Mouse (Mus musculus): Measurements from ENCODE around the gene Atp10a.

Gene Atp10a

DNA sequence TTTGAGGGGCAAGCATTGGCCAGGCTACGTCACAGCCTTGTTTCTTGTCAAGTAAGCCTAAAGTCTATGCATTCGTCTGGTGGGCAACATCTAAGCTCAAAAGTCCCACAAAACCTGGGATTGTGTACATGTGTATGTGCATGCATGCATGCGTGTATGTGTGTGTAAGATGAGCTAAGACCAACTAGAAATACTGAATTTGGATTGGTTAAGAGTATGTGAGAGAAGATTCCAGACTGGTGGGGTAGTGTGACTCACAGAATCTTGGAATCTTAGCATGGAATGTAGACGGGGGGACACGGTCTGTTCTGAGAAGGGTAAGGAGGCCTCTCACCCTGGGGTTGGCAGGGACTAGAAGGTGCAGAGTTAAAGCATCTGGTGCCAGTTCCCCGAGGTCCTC, at the start of gene Atp10a:
TSS of gene Atp10a (plus strand) at position 301 of the 400 bp plus-strand sequence.
- DNase-seq (ENCODE audit: extremely low spot score), result no peak

DNA sequence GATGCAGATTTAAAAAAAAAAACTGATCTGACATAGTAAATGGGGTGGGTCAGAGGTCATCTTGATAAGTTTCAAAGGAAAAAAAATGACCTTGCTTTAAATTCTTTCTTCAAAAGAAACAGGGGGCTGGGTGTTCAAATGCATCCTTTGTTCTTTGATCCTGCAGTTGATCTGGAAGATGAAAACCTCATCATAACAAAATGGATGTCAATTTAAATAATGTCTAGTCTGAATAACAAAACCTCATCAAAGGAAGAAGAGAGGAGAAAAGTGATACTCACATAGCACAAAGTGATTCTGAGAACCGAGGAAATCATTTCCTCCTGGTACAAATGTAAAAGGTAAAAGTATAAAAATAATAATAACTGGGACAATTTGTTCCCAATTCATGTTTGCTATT, 37.9 kb upstream of the Atp10a start:
- peak; percentile 10 for DNase-seq (ENCODE audit: extremely low spot score)

GRCm38 (mm10) chr7:58626305-58627155, 29.4 kb upstream of the Atp10a start:
- DNase-seq (ENCODE audit: extremely low spot score), result no peak

GRCm38 (mm10) chr7:58627381-58627780, 28.6 kb upstream of the Atp10a start:
- no peak for DNase-seq (ENCODE audit: extremely low spot score)

DNA sequence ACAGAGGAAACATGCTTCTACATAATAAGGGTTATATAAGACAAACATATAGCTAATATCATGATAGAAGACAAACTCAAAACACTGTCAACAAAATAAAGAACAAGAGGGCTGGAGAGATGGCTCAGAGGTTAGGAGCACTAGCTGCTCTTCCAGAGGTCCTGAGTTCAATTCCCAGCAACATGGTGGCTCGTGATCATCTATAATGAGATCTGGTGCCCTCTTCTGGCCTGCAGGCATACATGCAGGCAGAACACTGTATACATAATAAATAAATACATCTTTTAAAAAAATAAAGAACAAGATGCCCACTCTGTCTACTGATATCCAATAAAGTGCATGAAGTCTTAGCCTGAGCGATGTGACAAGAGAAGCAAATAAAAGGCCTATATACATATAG, 26.7 kb upstream of the Atp10a start:
- DNase-seq (ENCODE audit: extremely low spot score), result no peak

DNA sequence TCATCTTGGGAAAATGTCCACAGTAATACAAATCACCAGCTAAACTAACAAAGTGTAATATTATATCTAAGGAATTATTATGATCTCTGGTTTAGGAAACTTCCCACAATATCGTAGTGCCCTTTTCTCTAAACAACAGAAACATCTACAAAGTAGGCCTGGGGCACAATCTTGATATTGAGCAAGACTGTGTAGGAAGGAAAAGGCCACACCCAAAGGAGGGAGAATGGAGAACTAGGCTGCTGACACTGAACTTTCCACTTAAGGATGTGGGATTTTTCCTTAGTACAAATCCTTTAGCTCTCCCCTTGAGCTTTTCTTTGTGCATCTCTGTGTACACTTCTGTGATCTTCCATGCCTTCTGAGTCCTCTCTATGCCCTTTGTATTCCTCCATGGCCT, 22.3 kb upstream of the Atp10a start:
- no peak for DNase-seq (ENCODE audit: extremely low spot score)

DNA sequence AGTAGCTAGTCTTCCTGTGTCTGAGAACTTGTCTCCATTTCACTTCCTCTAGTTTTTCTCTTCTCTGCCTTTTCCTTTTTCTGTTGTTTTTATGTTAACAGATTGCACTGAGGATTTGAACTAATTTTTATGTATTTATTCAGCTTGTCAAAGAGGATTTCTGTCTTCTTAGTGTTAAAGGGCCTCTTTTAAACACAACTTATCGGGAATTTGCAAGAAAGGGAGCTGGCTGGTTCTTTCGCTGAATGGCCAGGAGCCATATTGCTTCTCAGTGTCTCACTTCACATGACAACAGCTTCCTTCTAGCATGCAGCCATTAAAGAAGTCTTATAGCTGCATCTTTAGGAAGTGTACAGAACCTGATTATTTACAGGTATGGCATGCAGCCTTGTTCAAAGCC, 16.3 kb upstream of the Atp10a start:
- no peak for DNase-seq (ENCODE audit: extremely low spot score)

DNA sequence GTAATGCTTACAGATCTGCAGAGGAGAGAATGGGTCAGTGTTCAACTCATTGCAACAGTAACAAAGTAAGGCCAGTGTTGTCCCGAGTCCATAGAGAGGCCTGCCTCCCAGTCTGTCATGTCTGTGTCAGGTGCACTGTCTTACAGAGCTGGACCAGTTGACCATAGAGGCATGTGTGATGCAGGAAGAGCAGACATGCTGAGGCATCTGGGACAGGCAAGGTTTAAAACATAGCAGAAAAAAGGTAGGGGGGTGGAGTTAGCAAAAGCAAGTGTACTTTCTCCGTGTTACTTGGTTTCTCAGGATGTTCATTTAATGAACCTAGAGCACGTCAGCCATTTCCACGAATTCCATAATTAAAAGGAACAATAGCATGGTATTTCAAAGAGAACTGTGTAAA, 15.5 kb upstream of the Atp10a start:
- DNase-seq (ENCODE audit: extremely low spot score), result no peak

GRCm38 (mm10) chr7:58641916-58642315, 14.1 kb upstream of the Atp10a start:
- DNase-seq (ENCODE audit: extremely low spot score), result no peak

DNA sequence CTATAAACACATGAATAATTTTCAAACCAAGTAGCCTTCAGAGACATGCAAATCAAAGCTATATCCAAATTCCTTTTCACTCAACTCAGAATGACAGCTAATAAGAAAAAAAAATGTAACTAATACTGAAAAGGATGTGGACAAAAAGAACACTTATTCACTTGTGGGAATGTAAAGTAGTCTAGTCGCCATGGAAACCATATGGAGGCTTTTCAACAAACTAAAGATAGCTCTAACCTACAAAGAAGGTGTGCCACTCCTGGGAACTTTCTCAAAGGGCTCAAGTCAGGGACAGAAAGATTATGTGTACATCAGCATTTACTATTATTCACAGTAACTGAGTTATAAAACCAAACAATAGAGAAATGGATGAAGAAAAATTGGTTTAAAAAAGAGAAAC, 8.6 kb upstream of the Atp10a start:
- DNase-seq (ENCODE audit: extremely low spot score), result no peak

- peak; percentile 83 for DNase-seq (ENCODE audit: extremely low spot score)
These were observed 2.2 kb downstream of the Atp10a start for GRCm38 (mm10) chr7:58657913-58658789.

GRCm38 (mm10) chr7:58658790-58659405, 2.9 kb downstream of the Atp10a start:
- no peak for DNase-seq (ENCODE audit: extremely low spot score)

DNA sequence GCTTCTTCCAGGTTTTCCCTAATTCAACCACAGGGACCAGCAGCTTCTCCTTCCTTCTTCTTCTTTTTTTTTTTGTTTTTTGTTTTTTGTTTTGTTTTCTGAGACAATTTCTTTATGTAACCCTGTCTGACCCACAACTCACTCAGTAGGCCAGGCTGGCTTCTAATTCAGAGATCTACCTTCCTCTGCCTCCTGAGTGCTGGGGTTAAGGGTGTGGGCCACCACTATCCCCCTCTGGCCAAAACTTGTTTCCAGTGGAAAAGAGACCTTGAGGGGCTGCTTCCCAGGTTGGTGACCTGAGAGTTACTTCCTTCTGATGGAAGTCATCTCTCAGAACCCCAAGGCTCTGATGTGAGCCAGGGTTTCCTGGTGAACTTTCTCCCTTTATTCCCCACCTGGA, 4.1 kb downstream of the Atp10a start:
- DNase-seq (ENCODE audit: extremely low spot score), result no peak

GRCm38 (mm10) chr7:58660665-58661064, 4.7 kb downstream of the Atp10a start:
- no peak for DNase-seq (ENCODE audit: extremely low spot score)

- DNase-seq (ENCODE audit: extremely low spot score), result no peak
These were observed 5.1 kb downstream of the Atp10a start for GRCm38 (mm10) chr7:58661076-58661475.

- DNase-seq (ENCODE audit: extremely low spot score), result no peak
These were observed 12.7 kb downstream of the Atp10a start for GRCm38 (mm10) chr7:58668617-58669016.

GRCm38 (mm10) chr7:58676075-58676474, 20.1 kb downstream of the Atp10a start:
- DNase-seq (ENCODE audit: extremely low spot score), result no peak

GRCm38 (mm10) chr7:58677111-58677805, 21.3 kb downstream of the Atp10a start:
- no peak for DNase-seq (ENCODE audit: extremely low spot score)

DNA sequence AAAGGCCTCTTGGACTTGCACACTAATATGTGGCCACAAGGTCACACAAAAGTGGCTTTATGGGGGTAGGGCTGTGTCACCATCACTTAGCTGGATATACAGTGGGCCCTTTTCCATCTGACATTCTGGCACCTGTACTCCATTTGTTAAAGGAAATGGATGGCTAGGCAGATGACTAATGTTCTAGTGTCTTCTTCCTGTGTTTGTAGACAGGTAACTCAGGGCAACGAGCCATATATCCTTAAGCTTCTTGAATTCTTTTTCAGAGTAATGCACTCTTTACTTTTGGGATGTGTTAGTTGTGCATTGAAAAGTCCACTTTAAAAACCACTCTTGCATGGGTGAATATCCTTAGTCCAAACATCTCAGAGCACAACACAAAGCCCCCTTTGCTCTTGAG, 30.0 kb downstream of the Atp10a start:
- DNase-seq (ENCODE audit: extremely low spot score), result no peak

- no peak for DNase-seq (ENCODE audit: extremely low spot score)
These were observed 30.6 kb downstream of the Atp10a start for GRCm38 (mm10) chr7:58686573-58686972.

- DNase-seq (ENCODE audit: extremely low spot score), result no peak
These were observed 31.0 kb downstream of the Atp10a start for GRCm38 (mm10) chr7:58686997-58687396.

Data from embryo, embryonic 9.5 days (tissue).